Mouse (Mus musculus): Measurements from ENCODE around the gene Spocd1. TPM values are rescaled to one million over a fixed set of nuclear protein-coding genes. Genes with fewer than 3 reads are reported as not detected.

Gene Spocd1
- total RNA-seq, 2 experiments from 2014 or later: 0.08 TPM; not detected in 1

- intact Hi-C loops (cut with DNase I): no loop called here
- DNase-seq (ENCODE audit: low spot score): no peak
Measured at GRCm38 (mm10) chr4:129967024-129968014, 38.3 kb downstream of the Spocd1 start.

- intact Hi-C loops (cut with DNase I): no loop called here
Measured at GRCm38 (mm10) chr4:129970168-129970567, 41.1 kb downstream of the Spocd1 start.

DNA sequence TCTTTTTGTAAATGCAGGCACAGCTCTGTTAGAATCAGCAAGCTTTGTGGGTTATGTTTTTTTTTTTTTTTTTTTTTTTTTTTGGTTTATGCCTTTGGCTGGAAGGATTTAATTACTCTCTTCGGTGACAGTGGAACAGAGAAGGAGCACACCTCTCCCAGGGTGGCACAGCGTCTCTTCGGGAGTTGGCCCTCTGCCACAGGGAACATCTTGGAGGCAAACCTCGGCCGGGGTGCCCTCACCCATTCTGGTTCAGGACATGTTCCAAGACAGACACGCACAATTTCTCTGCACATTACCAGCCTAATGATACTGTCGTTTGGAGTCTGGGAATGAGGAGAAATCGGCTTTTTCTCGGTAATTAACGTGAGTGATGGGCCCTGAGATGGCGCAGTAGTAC is 41.8 kb downstream of the Spocd1 start:
- intact Hi-C loops (cut with DNase I): no loop called here
- DNase-seq (ENCODE audit: low spot score): no peak

More at GRCm38 (mm10) chr4:129970168-129970567, 41.1 kb downstream of the Spocd1 start:
- no peak for DNase-seq (ENCODE audit: low spot score)

DNA sequence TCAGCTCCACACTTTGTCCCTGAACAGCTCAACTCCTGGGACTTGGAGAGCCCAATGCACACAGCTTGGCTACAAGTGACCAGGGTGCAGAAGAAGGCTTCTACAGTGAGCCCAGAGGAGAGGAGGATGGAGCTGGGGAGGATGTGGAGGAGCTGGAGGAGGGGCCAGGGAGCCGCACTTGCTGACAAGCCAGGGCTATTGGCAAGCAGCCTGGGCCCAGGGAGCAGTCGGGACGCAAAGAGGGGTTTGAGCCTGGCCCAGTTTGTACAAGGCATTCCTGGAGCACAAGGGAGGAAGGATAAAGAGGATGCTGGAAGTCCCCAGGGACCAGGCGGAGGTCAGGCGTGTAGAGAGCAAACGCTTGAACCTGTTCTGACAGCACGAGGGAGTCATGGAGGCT is 42.9 kb downstream of the Spocd1 start:
- intact Hi-C loops (cut with DNase I): no loop called here
- DNase-seq (ENCODE audit: low spot score): no peak

GRCm38 (mm10) chr4:129974285-129974684 is 45.2 kb downstream of the Spocd1 start:
- intact Hi-C loops (cut with DNase I): no loop called here
- DNase-seq (ENCODE audit: low spot score): no peak

DNA sequence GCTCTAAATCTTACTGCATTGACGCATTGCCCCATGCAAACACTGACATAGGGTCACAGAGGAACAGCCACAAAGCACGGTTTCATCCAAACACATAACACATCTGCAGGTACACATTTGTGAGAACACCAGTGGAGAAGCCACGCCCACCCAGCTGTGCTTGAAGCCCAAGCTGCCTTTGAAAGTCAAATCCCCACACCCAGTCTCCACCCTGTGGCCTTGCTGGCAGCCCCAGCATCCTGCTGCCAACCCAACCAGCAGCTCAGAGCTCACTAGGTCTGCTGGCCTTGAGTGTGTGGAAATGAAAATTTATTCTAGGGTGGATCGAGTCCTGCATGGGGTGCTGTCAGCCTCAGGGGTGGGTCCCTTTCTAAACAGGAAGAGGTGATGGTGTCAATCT is 48.2 kb downstream of the Spocd1 start:
- intact Hi-C loops (cut with DNase I): no loop called here
- DNase-seq (ENCODE audit: low spot score): no peak

DNA sequence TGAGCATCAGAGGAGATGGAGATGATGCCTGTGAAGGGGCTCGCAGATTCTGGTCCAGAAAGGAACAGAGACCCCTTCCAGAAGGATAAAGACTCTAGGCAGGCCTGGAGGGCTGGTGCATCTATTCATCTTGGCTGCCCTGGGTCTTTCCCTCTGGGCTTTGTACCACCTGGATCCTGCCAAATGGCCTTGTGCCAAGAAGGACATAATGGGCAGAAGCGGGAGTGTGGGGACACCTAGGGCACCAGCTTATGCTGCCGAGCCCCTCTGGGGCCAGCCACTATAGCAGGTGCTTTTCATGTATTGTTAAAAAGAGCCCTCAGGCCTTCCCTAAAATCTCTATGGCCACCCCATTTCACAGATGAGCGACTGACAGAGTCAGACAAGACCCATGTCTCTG is 49.2 kb downstream of the Spocd1 start:
- intact Hi-C loops (cut with DNase I): no loop called here
- DNase-seq (ENCODE audit: low spot score): no peak

DNA sequence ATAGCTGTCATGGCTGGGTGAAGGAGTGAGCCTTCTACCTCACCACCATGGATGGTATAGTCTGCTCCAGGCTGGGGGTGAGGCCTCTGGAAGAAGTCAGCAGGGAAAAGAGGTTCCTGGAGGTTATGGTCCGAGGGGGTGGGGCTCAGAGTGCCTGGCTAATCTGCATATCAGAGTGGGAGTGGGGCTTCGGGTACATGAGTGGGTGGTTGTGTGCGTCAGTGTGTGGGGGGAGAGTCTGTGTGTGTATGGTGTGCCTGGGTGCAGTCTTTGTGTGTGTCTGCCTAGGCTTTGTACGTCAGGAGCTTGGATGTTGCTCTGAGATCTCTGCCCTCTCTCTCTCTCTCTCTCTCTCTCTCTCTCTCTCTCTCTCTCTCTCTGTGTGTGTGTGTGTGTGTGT is 49.9 kb downstream of the Spocd1 start:
- intact Hi-C loops (cut with DNase I): no loop called here
- no peak for DNase-seq (ENCODE audit: low spot score)

GRCm38 (mm10) chr4:129981657-129982056 is 52.6 kb downstream of the Spocd1 start:
- DNase-seq (ENCODE audit: low spot score): no peak
- intact Hi-C loops (cut with DNase I): loop anchor here (5.0 kb wide), 1 partner anchor 279 kb away; no protein-coding TSS in a partner anchor

- no peak for DNase-seq (ENCODE audit: low spot score)
- intact Hi-C loops (cut with DNase I): loop anchor here (5.0 kb wide), 1 partner anchor 281 kb away; no protein-coding TSS in a partner anchor
Measured at GRCm38 (mm10) chr4:129983046-129983445, 54.0 kb downstream of the Spocd1 start.

DNA sequence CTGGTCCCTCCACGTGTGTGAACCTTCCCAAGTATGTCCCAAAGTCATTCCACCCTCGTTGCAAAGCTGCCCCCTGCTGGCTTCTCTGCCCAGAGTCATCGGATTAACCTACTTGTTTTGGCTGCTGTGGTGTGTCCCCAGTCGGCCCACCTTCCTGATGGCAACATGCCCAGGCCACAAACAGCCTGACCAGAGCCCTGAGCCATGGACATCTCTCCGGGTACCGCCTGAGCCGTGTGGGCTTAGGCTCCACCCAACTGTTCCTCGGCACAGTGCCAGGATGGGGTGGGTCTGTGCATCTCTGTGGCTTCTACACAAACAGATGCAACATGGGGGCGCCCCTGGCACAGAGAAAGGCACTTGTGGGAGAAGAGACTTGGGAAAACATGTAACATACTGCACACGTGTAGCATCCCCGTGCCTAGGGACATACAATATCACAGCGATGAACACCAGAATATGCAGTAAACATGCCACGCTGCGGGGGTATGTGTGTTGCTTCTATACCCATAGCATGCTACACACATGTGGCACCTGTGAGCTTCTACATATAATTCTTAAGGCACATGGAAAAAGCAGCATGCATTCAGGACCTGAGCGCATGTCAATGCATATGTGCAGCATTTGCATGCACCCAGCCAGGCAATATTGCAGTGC is 54.8 kb downstream of the Spocd1 start:
- intact Hi-C loops (cut with DNase I): loop anchor here (5.0 kb wide), 1 partner anchor 282 kb away; no protein-coding TSS in a partner anchor
- peak; percentile 48 for DNase-seq (ENCODE audit: low spot score)

- no peak for DNase-seq (ENCODE audit: low spot score)
- intact Hi-C loops (cut with DNase I): loop anchor here (5.0 kb wide), 1 partner anchor 282 kb away; no protein-coding TSS in a partner anchor
Measured at GRCm38 (mm10) chr4:129984421-129985061, 55.5 kb downstream of the Spocd1 start, which contains the start of gene Adgrb2. TSS of gene Adgrb2 (plus strand) at chr4:129984870.

- intact Hi-C loops (cut with DNase I): no loop called here
- no peak for DNase-seq (ENCODE audit: low spot score)
Measured at GRCm38 (mm10) chr4:129985161-129985670, 56.2 kb downstream of the Spocd1 start.

GRCm38 (mm10) chr4:129985671-129986441 is 56.8 kb downstream of the Spocd1 start:
- DNase-seq (ENCODE audit: low spot score): no peak
- intact Hi-C loops (cut with DNase I): no loop called here

DNA sequence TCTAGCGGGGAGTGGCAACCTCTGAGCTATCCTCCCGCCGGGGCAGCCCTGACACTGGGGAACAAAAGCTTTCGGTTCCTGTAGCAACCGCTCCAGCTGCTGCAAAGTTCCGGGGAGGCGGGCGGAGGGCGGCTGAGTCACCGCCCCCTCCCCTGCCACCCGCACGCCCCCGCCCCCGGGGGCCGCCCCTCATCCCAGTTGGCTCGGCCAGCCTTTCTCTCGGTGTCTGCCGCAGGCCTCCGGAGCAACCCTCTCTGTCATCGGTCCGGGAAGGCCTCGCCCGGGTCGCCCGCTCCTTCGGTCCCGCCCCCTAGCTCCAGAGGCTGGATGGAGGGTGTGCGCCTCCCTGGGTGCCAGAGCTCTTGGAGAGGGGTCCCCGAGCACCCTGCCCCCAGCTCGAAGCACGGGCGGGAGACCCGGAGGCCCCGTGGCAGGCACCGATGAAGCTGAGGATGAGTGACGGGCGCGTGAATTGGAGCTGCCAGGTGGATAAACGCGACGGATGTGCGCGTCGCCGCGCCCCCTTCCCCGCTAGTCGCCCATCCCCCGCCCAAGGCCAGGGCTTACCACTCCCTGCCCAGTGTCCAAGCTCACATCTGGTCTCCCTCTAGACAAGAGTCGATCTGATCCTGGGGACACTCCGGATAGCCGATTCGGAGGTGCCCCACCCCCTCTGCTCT is 58.9 kb downstream of the Spocd1 start:
- no peak for DNase-seq (ENCODE audit: low spot score)
- intact Hi-C loops (cut with DNase I): no loop called here

- DNase-seq (ENCODE audit: low spot score): no peak
- intact Hi-C loops (cut with DNase I): no loop called here
Measured at GRCm38 (mm10) chr4:129989925-129990324, 60.9 kb downstream of the Spocd1 start.

GRCm38 (mm10) chr4:129992720-129993119 is 63.7 kb downstream of the Spocd1 start:
- DNase-seq (ENCODE audit: low spot score): no peak
- intact Hi-C loops (cut with DNase I): no loop called here

DNA sequence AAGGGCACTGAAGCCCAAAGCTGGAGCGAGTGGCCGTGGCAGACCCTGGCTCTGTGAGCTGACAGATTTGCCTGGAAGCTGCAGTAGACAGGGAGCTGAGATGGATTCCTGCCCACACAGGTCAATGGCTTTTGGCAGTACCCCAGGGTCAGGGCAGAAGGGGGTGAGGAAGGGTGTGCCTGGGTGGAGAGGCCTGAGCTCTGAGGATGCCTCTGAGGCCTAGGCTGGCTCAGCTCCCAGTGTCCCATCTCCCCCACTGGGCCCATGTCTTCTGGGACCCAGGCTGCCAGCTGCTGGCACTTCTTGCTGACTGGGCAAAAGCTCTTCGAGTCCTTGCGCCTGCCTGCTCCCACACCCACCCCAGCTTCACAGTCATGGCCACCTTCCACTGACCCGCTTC is 64.2 kb downstream of the Spocd1 start:
- no peak for DNase-seq (ENCODE audit: low spot score)
- intact Hi-C loops (cut with DNase I): no loop called here
